Mouse (Mus musculus) lung, adult 2 months (tissue): ENCODE results near the gene Ccdc175.

Experiments used
- CTCF ChIP-seq: fragments of 200-500 bp; IDR thresholded peaks from 2 replicates; pipeline ENCODE4 v1.5.1; 2011; ENCODE audit warnings: mild to moderate bottlenecking, low read length, control low read depth; ENCODE audit not compliant: insufficient read depth
- POLR2A ChIP-seq: fragments of 200-500 bp; IDR thresholded peaks from 2 replicates; pipeline ENCODE4 v1.6.1; 2011; ENCODE audit warnings: low read depth, mild to moderate bottlenecking, control low read depth, low read length, borderline replicate concordance; ENCODE audit errors: extremely low read depth

- TF ChIP-seq CTCF (no peak), POLR2A (no peak)
These were observed 69.0 kb downstream of the Ccdc175 start for GRCm38 (mm10) chr12:72115686-72116345.
